Mouse (Mus musculus) retina, postnatal 7 days (tissue): Measurements from ENCODE around the gene Lmf2.

Experiments
- DNase-seq: peaks from one replicate; pipeline ENCODE4 v3.0.0-alpha.2; 2012; ENCODE audit warnings: low read depth, low spot score

Lmf2 gene

DNA sequence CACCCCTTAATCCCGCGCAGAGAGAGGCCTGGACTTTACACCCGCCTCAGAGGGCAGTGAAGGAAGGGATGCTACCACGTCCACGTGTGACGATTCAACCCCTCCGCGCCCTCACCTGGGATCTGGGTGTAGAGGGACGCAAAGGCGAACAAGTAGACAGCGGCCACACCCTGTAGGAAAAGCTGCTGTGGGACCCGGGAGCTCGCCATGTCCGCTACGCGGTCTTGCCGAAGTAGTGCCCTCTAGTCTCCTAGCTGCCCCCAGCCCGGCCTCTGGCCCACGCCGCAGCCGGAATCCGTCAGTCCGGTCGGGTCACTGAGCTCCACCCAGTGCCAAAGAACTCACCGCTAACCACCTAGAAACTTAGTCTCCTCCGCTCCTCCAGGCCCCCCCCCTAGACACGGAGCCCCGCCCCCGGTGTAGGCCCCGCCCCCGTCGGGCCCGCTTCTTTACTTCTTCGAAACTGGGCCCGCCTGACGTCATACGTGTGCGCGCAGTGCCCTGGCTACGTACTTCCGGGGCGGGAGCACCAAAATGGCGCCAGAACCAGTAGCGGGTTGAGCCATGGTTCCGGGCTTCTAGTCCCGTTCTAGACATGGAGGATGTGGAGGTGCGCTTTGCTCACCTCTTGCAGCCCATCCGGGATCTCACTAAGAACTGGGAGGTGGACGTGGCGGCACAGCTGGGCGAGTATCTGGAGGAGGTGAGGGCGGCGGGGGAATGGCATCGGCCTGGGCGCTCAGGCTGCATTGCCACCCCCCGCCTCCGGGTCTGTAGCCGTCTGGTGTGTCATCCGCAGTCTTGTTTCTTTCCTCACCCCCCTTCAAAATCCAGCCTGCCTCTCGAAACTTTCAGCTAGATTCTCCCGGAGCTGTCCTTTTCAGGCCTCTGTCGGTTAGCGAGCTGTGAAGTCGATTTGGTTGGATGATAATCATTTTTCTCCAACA, at the start of gene Lmf2, which contains the start of gene Ncaph2:
Gene Lmf2, minus strand, starts transcription at position 419 of the 947 bp plus-strand sequence.
Gene Ncaph2, plus strand, starts transcription at position 479 of the 947 bp plus-strand sequence.
- peak; percentile 94 for DNase-seq

DNA sequence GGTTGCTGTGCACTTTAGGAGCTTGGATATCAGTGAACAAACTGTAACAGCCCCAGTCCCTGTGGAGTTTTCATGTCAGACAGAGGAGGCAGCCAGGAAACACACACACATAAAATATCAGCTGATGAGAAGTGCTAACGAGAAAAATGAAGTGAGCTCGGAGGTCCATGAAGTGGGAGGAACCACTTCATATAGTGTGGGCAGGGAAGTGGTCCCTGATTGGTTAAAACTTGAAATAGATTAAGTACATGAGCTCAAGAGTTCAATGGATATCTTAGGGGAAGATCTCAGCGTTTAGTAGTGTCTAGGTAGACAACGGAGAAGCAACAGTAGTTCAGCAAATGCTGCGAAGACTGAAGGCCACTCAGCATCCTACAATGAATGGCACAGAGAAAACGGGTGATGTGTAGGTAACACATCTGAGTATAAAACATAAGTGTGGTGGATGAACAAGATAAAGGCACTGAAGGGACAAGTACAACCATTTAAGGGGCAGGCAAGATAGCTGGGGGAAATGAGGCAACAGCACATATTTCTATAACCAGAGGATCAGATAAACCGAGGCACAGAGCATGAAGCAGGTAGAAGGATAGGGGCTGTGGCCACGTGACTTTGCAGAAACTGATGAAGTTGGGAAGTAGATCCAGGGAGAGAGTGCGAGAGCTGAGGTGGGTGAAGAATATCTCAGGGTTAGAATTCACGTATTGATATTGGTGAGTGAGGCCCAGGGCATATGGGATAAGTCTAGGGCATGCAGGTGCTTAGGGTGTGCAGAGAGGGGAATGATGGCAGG, 49.6 kb upstream of the Lmf2 start:
- no peak for DNase-seq

DNA sequence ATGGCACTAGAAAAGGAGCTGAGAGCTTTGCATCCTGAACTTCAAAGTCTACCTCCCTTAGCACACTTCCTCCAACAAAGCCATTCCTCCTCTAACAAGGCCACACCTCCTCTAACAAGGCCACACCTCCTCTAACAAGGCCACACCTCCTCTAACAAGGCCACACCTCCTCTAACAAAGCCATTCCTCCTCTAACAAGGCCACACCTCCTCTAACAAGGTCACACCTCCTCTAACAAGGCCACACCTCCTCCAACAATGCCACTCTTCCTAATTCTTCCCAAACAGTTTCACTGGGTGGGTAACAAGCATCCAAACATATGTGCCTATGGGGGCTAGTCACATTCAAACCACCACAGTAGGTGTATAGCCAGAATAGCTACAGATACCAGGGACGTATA, 47.0 kb upstream of the Lmf2 start:
- DNase-seq: no peak

DNA sequence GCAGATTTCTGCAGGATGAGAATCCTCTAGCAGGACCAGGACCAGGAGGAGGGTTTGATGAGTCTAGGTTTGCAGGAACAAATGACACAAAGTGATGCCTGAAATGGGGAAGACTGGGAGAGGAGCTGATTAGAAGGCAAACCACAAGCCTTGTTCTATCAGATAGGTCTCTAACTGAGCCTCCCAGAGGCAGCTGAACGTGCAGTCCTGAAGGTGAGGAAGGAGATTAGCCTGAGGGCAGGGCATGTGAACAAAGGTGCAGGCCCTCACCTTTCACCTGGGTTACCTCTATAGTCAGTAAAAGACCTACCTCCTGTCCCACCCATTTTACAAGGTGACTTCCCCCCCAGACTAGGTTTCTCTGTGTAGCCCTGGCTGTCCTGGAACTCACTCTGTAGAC, 44.3 kb upstream of the Lmf2 start:
- DNase-seq: no peak

DNA sequence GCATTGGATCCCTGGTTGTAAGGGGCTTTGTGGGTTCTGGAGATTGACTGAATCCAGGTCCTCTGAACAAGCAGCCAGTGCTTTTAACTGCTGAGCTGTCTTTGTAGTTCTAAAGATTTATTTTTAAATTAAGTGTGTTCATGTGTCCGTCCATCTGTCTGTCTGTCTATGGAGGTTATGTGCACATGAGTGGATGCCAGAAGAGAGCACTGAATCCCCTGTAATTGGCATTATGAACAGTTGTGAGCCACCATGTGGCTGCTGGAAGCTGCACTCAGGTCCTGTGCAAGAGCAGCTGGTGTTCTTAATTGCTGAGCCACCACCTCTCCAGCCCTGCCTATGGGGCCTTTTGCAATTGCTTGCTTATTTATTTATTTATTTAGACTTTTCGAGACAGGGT, 42.7 kb upstream of the Lmf2 start:
- DNase-seq: no peak

DNA sequence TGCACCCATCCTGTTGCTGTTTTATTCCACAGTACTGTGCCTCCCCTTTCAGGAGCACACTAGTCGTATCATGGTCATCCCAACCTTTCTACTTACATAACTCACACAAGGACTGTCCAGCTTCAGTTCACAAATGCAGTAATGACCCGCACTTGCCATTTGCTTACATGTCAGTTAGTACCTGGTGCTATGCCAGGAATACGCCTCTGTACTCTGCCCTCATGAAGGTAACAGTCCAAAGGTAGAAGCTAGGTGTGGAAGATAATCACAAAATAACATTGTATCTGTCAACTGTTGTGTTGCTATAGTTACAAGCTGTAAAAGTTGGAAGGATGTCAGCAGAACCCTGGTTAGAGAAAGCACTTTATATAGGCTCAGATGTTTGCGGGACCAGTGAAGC, 41.4 kb upstream of the Lmf2 start:
- DNase-seq: no peak

DNA sequence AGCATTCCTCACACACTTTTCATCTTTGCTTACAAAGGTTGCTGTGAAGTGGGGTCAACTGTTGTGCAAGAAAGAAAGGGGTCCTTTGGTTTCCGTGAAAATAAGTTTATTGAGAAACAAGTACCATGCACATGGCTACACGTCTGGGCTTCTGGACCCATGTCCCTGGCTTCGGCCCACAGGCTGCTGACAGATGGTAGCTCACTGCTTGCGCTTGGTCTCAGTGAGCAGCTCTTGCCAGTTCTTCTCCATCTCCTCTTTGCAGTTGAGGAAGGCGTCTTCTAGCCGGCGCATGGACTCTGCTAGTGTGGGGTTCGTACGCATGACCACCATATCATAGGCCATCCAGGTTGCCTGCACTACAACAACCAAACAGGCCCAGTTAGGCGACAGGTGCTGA, 34.6 kb upstream of the Lmf2 start:
- DNase-seq: no peak

DNA sequence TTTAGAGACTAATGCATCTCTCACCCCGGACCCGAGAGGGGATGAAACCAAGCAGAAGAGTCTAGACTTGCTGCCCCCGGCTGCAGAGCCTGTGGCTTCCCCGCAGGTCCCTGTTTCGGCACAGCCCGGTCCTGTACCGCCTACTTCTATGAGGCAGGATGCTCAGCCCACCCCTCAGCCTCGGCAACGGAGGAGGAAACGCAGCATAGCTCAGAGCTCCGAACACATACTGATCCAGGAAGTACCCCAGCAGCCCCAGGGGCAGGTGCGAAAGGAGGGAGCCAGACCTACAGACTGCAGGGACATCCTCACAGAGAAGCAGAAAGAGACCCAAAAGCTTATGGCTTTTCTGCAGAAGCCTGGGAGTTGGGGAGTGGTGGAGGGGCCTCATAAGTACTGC, 31.7 kb upstream of the Lmf2 start:
- DNase-seq: no peak

DNA sequence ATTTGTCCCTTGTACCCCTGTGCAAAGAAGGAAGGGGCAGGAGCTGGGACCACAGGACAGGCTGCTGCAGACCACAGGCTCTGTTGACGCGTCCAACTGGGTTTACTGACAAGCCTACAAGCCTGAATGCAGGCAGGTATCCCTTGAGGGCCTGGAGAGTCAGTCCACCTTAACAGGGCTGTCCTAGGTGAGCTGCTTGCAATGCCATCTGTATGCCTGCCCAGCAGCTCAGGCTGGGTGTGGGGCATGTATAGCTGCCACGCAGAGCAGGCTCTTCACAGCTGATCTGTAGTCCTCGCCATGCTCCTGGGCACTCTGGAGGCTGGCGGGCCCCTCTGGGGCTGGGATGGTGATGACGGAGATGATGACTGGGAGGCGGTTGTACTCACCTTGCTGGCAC, 29.2 kb upstream of the Lmf2 start, which contains the start of gene Klhdc7b:
Gene Klhdc7b, plus strand, starts transcription at position 301 of the 400 bp plus-strand sequence.
- no peak for DNase-seq

DNA sequence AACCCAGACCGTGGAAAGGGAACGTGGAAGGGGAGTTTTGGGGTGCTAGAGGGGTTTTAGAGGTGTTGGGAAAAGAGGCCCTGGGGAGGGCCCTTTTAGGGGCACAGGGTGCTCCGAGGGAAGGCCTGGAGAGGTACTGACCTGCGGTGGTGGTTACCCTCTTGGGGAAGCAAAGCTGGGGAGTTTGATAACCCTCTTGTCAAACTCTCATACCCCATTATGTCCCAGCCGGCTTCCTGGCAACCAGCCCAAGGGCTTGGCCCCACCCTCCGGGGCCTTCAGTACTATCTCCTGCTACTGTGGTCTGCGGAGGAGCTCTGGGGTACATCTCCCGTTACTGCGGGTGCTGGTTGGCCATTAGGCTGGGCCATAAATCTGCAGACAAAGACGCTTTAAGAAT, 24.0 kb upstream of the Lmf2 start:
- no peak for DNase-seq

DNA sequence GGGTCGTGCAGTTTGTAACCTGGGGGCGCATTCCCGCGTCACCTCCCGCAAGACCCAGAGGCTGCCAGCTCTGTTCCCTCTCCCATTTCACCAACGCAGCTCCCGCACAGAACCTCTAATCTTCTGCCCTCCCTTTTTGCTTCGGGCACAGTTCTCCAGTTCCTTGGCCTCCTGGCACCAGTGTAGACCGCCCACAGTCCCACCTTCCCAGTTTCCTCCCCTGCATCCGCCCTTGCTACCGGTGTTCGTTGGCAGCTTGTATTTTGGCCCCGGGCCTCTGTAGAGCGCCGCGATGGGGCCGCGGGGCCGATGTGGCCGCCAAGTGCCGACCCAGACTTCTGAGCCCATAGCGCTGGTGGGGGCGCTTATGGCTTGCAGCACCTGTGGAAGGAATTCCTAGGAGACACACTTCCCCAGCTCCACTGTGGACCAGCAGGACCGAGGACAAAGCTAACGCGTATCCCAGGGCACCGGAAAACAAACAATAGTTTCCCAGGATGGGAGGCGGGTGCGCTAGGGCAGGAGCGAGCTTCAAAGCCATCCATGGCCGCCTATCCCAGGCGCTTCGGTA, 23.5 kb upstream of the Lmf2 start, which contains the start of gene Odf3b:
Gene Odf3b, minus strand, starts transcription at position 452 of the 571 bp plus-strand sequence.
- no peak for DNase-seq

DNA sequence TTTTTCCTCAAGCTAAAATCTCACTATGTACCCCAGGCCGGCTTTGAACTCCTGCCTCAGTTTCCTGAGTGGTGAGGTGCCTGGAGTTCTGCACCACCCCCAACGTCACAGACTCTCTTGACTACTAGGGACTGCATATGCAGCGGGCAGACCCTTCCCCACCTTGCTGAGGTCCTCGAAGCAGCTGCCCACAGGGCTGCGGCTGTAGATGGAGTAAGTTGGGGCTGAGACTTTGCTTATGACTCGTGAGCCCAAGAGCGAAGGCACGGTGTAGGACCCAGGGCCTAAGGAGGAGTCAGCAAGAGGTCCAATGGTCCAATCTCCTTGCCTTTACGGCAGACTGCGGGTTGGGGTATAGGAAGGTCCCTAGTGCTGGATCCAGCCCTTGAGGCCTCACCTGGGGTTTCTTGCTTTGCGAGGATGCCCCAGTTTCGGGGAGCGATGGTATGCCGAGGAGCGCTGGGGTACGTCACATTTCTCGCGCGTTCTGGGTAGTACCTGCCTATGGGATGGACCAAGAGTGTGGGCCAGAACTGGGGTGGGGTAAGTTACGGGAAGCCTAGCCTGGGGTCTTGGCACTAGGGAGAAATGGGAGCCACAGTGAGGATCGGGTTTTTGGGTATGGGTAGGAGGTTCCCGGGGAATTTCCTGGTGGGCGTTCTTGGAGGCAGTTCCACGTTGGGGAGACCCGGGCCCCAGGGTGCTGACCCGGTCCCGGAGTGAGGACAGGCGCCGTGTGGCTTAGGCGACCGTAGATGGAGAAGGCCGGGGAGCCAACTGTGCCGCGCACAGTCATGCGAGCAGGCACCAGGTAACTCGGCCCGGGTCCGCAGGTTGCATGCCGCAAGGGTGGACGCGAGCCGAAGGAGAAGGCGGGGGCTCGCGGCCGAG, 22.7 kb upstream of the Lmf2 start:
- DNase-seq: no peak

DNA sequence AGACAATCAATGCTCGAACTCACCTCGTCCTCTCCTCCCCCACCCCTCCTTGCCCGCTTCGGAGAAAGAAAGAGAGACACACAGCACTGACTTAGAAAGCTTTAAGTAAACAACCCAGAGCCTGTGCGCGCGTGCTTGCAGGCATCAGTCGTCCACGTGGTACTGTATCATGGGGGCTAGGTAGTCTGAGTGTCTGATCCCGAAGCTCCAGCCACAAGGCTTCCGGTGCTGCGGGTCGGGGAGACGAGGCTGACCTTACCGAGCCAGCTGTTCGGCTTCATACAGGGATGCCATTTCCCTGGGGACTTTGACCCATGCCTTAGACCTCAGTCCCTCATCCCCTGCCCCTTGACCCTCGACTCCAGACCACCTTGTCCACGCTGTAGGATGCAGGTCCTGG, 21.9 kb upstream of the Lmf2 start:
- DNase-seq: no peak

DNA sequence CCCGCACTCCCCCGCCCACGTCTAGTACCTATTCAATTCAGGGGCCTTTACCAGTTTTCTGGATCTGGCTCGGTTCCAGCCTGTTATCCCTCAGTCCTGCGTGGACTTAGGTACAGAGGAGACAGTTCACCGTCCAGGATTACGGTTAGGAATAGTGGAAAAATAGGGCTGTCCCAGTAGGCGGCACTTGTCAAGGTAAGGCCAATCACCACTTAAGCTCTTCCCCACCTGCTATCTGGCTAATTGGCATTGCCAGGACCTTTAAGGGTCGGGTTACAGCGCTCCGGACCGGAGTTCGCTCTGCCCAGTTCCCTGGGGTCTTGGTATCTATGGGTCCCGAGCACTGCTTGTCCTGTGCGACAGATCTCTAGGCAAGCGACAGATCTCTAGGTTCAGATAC, 21.5 kb upstream of the Lmf2 start, which contains the start of gene Tymp:
Gene Tymp, minus strand, starts transcription at position 83 of the 400 bp plus-strand sequence.
- DNase-seq: no peak

DNA sequence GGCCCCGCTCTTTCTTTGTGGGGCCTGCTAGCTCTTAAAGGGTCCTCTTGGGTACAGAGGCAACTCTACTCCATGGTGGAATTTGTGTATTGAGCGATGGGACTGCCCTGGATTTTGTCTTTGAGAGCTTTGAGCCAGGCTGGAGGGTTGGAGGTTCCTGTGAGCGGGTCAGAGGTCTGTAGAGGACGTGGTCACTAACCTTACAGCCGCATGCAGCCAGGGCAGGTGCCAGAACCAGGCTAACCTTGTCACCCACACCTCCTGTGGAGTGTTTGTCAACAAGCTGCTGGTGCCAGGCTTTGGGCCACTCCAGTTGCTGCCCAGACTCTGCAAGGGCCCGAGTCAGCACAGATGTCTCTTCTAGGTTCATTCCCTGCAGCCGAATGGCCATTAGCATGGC, 20.6 kb upstream of the Lmf2 start:
- no peak for DNase-seq

DNA sequence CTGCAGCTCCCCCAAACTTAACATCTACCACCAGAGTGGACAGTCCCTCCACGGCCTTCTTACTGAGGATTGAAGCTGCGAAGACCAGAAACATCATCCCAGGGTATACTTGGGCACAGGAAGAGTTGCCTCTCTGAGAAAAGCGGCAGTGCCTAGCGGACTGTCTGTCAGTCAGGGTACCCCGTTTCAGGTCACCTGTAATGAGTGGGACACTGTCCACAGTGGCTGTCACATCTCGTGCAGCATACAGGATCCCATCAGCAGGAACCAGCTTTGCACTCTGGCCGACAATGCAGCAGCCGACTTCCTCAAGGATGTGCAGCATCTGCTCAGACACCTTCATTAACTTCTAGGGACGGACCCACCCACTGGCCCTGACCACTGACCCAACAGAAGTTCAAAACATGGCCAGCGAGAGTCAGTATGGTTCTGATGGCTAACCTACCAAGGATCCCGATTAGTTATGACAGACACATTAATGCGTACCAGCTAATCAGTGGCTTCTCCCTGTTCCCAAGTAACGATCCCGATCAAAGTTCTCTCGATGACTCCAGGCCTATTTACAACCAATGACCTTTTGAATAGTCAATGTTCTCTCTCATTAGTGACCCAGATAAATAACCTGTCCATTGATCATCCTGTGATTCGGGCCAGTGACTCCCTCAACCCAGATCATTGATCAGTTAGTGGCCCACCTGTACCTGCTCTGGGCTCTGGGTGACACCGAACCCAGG, 19.5 kb upstream of the Lmf2 start:
- no peak for DNase-seq

DNA sequence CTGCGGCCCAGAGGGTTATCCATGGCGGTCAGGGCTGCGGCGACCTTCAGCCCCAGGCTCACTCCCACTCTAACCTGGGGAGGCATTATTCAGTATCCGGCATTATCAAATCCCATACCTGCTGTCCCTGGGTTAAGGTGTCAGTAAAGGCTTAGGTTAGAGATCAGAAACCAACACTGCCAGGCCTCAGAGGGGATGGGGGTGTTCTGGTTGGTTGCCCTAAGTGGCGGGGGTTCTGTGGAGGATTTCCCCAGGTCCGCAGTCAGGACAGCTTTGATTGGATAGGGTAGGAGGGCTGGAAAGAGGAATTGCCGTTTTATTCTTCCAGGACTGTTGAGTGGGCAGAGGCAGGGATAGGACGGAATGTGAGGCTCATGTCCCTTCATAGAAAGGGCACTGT, 18.9 kb upstream of the Lmf2 start:
- no peak for DNase-seq

DNA sequence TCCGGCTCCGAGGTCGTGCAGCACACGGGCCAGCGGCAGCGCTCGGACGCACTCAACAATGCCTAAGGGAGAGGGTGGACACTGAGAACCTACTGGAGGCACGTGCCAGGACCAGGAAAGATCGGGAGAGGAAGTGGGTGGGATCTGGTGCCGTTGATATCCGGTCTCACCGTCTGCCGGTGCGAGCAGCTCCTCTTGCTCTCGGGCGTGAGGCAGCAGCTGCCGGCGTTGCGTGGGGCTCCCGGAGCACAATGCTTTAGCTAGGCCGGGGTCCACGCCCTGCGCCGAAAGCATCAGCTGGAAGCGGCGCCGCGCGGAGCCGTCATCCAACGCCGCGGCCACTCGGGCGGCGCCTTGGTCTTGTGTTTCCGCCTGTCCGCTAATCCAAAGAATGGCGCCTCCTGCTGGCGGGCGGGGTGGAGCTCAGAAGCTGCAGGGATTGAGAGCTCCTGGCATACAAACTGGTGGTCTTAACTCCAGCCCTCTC, 18.3 kb upstream of the Lmf2 start, which contains the start of gene Sco2:
Gene Sco2, minus strand, starts transcription at position 85 of the 487 bp plus-strand sequence.
- DNase-seq: peak; percentile 84

DNA sequence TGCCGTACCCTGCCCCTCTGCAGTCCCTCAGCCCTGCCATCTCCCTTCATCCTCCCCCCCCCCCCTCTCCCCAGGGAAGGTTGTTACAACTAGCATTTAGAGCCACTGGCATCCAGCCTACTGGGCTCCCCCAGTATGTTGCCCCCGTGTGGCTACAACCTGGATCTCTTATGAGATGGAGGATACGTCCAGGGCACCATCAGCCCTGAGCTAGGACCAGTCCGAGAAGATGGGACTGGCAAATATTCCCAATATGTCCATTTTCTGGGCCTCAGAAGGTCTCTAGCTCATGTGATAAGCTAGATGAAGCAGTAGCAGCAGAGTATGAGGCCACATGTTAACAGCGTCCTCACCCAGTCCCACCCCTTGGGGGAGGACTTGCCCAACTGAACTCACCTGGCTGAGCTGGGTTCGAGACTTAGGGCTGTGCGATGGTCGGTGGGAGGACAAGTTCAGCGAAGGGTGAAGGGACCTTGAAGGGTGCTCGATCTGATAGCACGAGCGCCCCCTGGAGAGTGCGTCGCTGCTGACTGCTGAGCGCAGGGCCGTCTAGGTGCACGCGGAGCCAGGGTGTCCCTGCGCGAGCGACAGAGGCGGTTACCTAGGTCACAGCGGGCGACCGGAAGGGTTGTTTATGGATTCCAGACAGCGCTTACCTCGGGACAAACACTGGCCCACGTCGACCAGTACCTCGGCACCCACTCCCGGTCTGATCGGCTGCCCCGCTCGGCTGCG, 17.7 kb upstream of the Lmf2 start:
- DNase-seq: peak; percentile 67
